Mouse (Mus musculus): ENCODE results near the gene Pakap. TPM values are rescaled to one million over a fixed set of nuclear protein-coding genes. Genes with fewer than 3 reads are reported as not detected.

The Pakap gene
- polyA plus RNA-seq, 1 experiment from 2014 or later: 9.8 TPM

- ATAC-seq (ENCODE audit: low read depth): peak; percentile 45
- H3K9ac ChIP-seq (replicated peaks; ENCODE audit: low read depth, low read length): peak overlapping the region; percentile 68
- peak overlapping the region; percentile 53 for H3K4me3 ChIP-seq (ENCODE audit: low read depth, low read length)
- H3K36me3 ChIP-seq (ENCODE audit: control insufficient read depth, insufficient read depth, low read length): no peaks in the 10 kb centered on the region
- H3K27me3 ChIP-seq (ENCODE audit: control insufficient read depth, insufficient read depth, low read length): no peaks in the 10 kb centered on the region
- peak overlapping the region; percentile 86 for H3K4me2 ChIP-seq (ENCODE audit: low read depth, low read length)
- WGBS: 44% methylated on average over 19 of the region's 19 CpGs
- peak overlapping the region; percentile 66; the same call in 1 of the 2 replicates for H3K27ac ChIP-seq (ENCODE audit: low read depth, low read length)
- no peaks in the 10 kb centered on the region for H3K9me3 ChIP-seq (ENCODE audit: control insufficient read depth, low read length)
- 0 out of 2 replicates have a peak, but pooled peaks cover 3% of the 10 kb centered on the region for H3K4me1 ChIP-seq (ENCODE audit: control insufficient read depth, insufficient read depth, low read length)
Observed at GRCm38 (mm10) chr4:57568268-57569068, 489 bp downstream of the Pakap start.

- H3K4me2 ChIP-seq (ENCODE audit: low read depth, low read length): peak overlapping the region; percentile 86
- H3K4me1 ChIP-seq (ENCODE audit: control insufficient read depth, insufficient read depth, low read length): 0 out of 2 replicates have a peak, but pooled peaks cover 3% of the 10 kb centered on the region
- H3K9me3 ChIP-seq (ENCODE audit: control insufficient read depth, low read length): no peaks in the 10 kb centered on the region
- 86% methylated on average over 4 of the region's 4 CpGs for whole genome bisulfite sequencing
- no peaks in the 10 kb centered on the region for H3K36me3 ChIP-seq (ENCODE audit: control insufficient read depth, insufficient read depth, low read length)
- H3K27ac ChIP-seq (ENCODE audit: low read depth, low read length): no peak overlapping the region
- H3K27me3 ChIP-seq (ENCODE audit: control insufficient read depth, insufficient read depth, low read length): no peaks in the 10 kb centered on the region
- no peak overlapping the region for H3K9ac ChIP-seq (replicated peaks; ENCODE audit: low read depth, low read length)
- peak overlapping the region; percentile 53; the same call in 1 of the 2 replicates for H3K4me3 ChIP-seq (ENCODE audit: low read depth, low read length)
- ATAC-seq (ENCODE audit: low read depth): no peak
Observed at GRCm38 (mm10) chr4:57569069-57569355, 1.0 kb downstream of the Pakap start.

- Histone ChIP-seq H3K4me1 (ENCODE audit: control insufficient read depth, insufficient read depth, low read length) (0 out of 2 replicates have a peak, but pooled peaks cover 3% of the 10 kb centered on the region), H3K27me3 (ENCODE audit: control insufficient read depth, insufficient read depth, low read length) (no peaks in the 10 kb centered on the region), H3K9me3 (ENCODE audit: control insufficient read depth, low read length) (no peaks in the 10 kb centered on the region), H3K27ac (ENCODE audit: low read depth, low read length) (no peak overlapping the region), H3K9ac (replicated peaks; ENCODE audit: low read depth, low read length) (no peak overlapping the region), H3K36me3 (ENCODE audit: control insufficient read depth, insufficient read depth, low read length) (no peaks in the 10 kb centered on the region), H3K4me2 (ENCODE audit: low read depth, low read length) (no peak overlapping the region; the same call in 1 of the 2 replicates), H3K4me3 (ENCODE audit: low read depth, low read length) (no peak overlapping the region)
- WGBS: 67% methylated on average over 6 of the region's 6 CpGs
- no peak for ATAC-seq (ENCODE audit: low read depth)
Observed at GRCm38 (mm10) chr4:57569711-57570110, 1.7 kb downstream of the Pakap start.

- no peak for ATAC-seq (ENCODE audit: low read depth)
- Histone ChIP-seq H3K4me2 (ENCODE audit: low read depth, low read length) (no peak overlapping the region), H3K4me3 (ENCODE audit: low read depth, low read length) (no peak overlapping the region), H3K9ac (replicated peaks; ENCODE audit: low read depth, low read length) (no peak overlapping the region), H3K27ac (ENCODE audit: low read depth, low read length) (no peak overlapping the region), H3K9me3 (ENCODE audit: control insufficient read depth, low read length) (no peaks in the 10 kb centered on the region), H3K36me3 (ENCODE audit: control insufficient read depth, insufficient read depth, low read length) (no peaks in the 10 kb centered on the region), H3K27me3 (ENCODE audit: control insufficient read depth, insufficient read depth, low read length) (no peaks in the 10 kb centered on the region), H3K4me1 (ENCODE audit: control insufficient read depth, insufficient read depth, low read length) (0 out of 2 replicates have a peak, but pooled peaks cover 3% of the 10 kb centered on the region)
- 76% methylated on average over 3 of the region's 3 CpGs for WGBS
Observed at GRCm38 (mm10) chr4:57570229-57570628, 2.2 kb downstream of the Pakap start.

- Histone ChIP-seq H3K9me3 (ENCODE audit: control insufficient read depth, low read length) (no peaks in the 10 kb centered on the region), H3K27me3 (ENCODE audit: control insufficient read depth, insufficient read depth, low read length) (no peaks in the 10 kb centered on the region), H3K4me1 (ENCODE audit: control insufficient read depth, insufficient read depth, low read length) (no peaks in the 10 kb centered on the region), H3K36me3 (ENCODE audit: control insufficient read depth, insufficient read depth, low read length) (no peaks in the 10 kb centered on the region), H3K9ac (replicated peaks; ENCODE audit: low read depth, low read length) (no peak overlapping the region), H3K27ac (ENCODE audit: low read depth, low read length) (no peak overlapping the region), H3K4me2 (ENCODE audit: low read depth, low read length) (no peak overlapping the region), H3K4me3 (ENCODE audit: low read depth, low read length) (no peak overlapping the region)
- WGBS: 92% methylated on average over 3 of the region's 3 CpGs
- ATAC-seq (ENCODE audit: low read depth): no peak
Observed at GRCm38 (mm10) chr4:57574181-57574580, 6.2 kb downstream of the Pakap start.

- Histone ChIP-seq H3K4me1 (ENCODE audit: control insufficient read depth, insufficient read depth, low read length) (no peaks in the 10 kb centered on the region), H3K9me3 (ENCODE audit: control insufficient read depth, low read length) (no peaks in the 10 kb centered on the region), H3K4me3 (ENCODE audit: low read depth, low read length) (no peak overlapping the region), H3K36me3 (ENCODE audit: control insufficient read depth, insufficient read depth, low read length) (no peaks in the 10 kb centered on the region), H3K27me3 (ENCODE audit: control insufficient read depth, insufficient read depth, low read length) (no peaks in the 10 kb centered on the region), H3K4me2 (ENCODE audit: low read depth, low read length) (no peak overlapping the region), H3K9ac (replicated peaks; ENCODE audit: low read depth, low read length) (no peak overlapping the region), H3K27ac (ENCODE audit: low read depth, low read length) (no peak overlapping the region)
- ATAC-seq (ENCODE audit: low read depth): no peak
- 93% methylated on average over 6 of the region's 6 CpGs for WGBS
Observed at GRCm38 (mm10) chr4:57574646-57575045, 6.7 kb downstream of the Pakap start.

GRCm38 (mm10) chr4:57575686-57576085 lies 7.7 kb downstream of the Pakap start:
- H3K9me3 ChIP-seq (ENCODE audit: control insufficient read depth, low read length): no peaks in the 10 kb centered on the region
- no peaks in the 10 kb centered on the region for H3K27me3 ChIP-seq (ENCODE audit: control insufficient read depth, insufficient read depth, low read length)
- H3K36me3 ChIP-seq (ENCODE audit: control insufficient read depth, insufficient read depth, low read length): no peaks in the 10 kb centered on the region
- H3K9ac ChIP-seq (replicated peaks; ENCODE audit: low read depth, low read length): no peak overlapping the region
- WGBS: 81% methylated on average over 5 of the region's 5 CpGs
- ATAC-seq (ENCODE audit: low read depth): no peak
- H3K4me2 ChIP-seq (ENCODE audit: low read depth, low read length): no peak overlapping the region
- no peak overlapping the region for H3K4me3 ChIP-seq (ENCODE audit: low read depth, low read length)
- H3K4me1 ChIP-seq (ENCODE audit: control insufficient read depth, insufficient read depth, low read length): no peaks in the 10 kb centered on the region
- no peak overlapping the region for H3K27ac ChIP-seq (ENCODE audit: low read depth, low read length)

- Histone ChIP-seq H3K4me3 (ENCODE audit: low read depth, low read length) (no peak overlapping the region), H3K4me1 (ENCODE audit: control insufficient read depth, insufficient read depth, low read length) (no peaks in the 10 kb centered on the region), H3K27me3 (ENCODE audit: control insufficient read depth, insufficient read depth, low read length) (no peaks in the 10 kb centered on the region), H3K4me2 (ENCODE audit: low read depth, low read length) (no peak overlapping the region), H3K36me3 (ENCODE audit: control insufficient read depth, insufficient read depth, low read length) (no peaks in the 10 kb centered on the region), H3K9me3 (ENCODE audit: control insufficient read depth, low read length) (no peaks in the 10 kb centered on the region), H3K27ac (ENCODE audit: low read depth, low read length) (no peak overlapping the region), H3K9ac (replicated peaks; ENCODE audit: low read depth, low read length) (no peak overlapping the region)
- no peak for ATAC-seq (ENCODE audit: low read depth)
- WGBS: 88% methylated on average over 11 of the region's 11 CpGs
Observed at GRCm38 (mm10) chr4:57576095-57576494, 8.1 kb downstream of the Pakap start.

- Histone ChIP-seq H3K27me3 (ENCODE audit: control insufficient read depth, insufficient read depth, low read length) (no peaks in the 10 kb centered on the region), H3K9me3 (ENCODE audit: control insufficient read depth, low read length) (no peaks in the 10 kb centered on the region), H3K27ac (ENCODE audit: low read depth, low read length) (no peak overlapping the region), H3K4me2 (ENCODE audit: low read depth, low read length) (no peak overlapping the region), H3K4me1 (ENCODE audit: control insufficient read depth, insufficient read depth, low read length) (no peaks in the 10 kb centered on the region), H3K4me3 (ENCODE audit: low read depth, low read length) (no peak overlapping the region), H3K9ac (replicated peaks; ENCODE audit: low read depth, low read length) (no peak overlapping the region), H3K36me3 (ENCODE audit: control insufficient read depth, insufficient read depth, low read length) (no peaks in the 10 kb centered on the region)
- no peak for ATAC-seq (ENCODE audit: low read depth)
- WGBS: 95% methylated on average over 10 of the region's 10 CpGs
Observed at GRCm38 (mm10) chr4:57579683-57580082, 11.7 kb downstream of the Pakap start.

Measured in neural tube, embryonic 14.5 days (tissue).